Mouse (Mus musculus) liver, postnatal 0 days (tissue): ENCODE results near the gene Tnp1. TPM values are rescaled to one million over a fixed set of nuclear protein-coding genes. Genes with fewer than 3 reads are reported as not detected.

ENCODE experiments used
- ATAC-seq: fragments of 200-750 bp; cut with Nextera tagmentation; 2 replicates; pipeline ENCODE4 v1.8.0; 2017; ENCODE audit warnings: mild to moderate bottlenecking, moderate library complexity
- DNase-seq: peaks from one replicate; pipeline ENCODE4 v3.0.0-alpha.2; 2016
- H3K27ac ChIP-seq: fragments of 300-500 bp; sonication (generic); 2 replicates; pipeline ENCODE4 v1.5.1; 2014; ENCODE audit warnings: antibody characterized with exemption, moderate library complexity, mild to moderate bottlenecking, low read depth
- H3K27me3 ChIP-seq: fragments of 300-500 bp; sonication (generic); 2 replicates; pipeline ENCODE4 v1.6.1; 2014; ENCODE audit warnings: low read length, control low read depth, mixed read lengths; ENCODE audit not compliant: insufficient read depth
- H3K36me3 ChIP-seq: fragments of 300-500 bp; sonication (generic); replicated peaks from 2 replicates; pipeline ENCODE4 v1.6.1; 2014; ENCODE audit warnings: mild to moderate bottlenecking, control low read depth, low read length, moderate library complexity, mixed read lengths; ENCODE audit not compliant: insufficient read depth
- H3K4me1 ChIP-seq: fragments of 300-500 bp; sonication (generic); 2 replicates; pipeline ENCODE4 v1.6.1; 2014; ENCODE audit warnings: antibody characterized with exemption, mild to moderate bottlenecking, control low read depth; ENCODE audit not compliant: insufficient read depth
- H3K4me2 ChIP-seq: fragments of 300-500 bp; sonication (generic); 2 replicates; pipeline ENCODE4 v1.6.1; 2014; ENCODE audit warnings: low read depth, mild to moderate bottlenecking, low read length, moderate library complexity, mixed read lengths
- H3K4me3 ChIP-seq: fragments of 300-500 bp; sonication (generic); 2 replicates; pipeline ENCODE4 v1.5.1; 2014; ENCODE audit warnings: low read depth, low read length
- H3K9ac ChIP-seq: fragments of 300-500 bp; sonication (generic); replicated peaks from 2 replicates; pipeline ENCODE4 v1.6.1; 2014; ENCODE audit warnings: mild to moderate bottlenecking, moderate library complexity
- H3K9me3 ChIP-seq: fragments of 300-500 bp; sonication (generic); 2 replicates; pipeline ENCODE4 v1.6.1; 2016; ENCODE audit warnings: mild to moderate bottlenecking, control low read depth, low read length, mixed read lengths
- CTCF ChIP-seq: sonication (generic); IDR thresholded peaks from 2 replicates; pipeline ENCODE4 v1.5.1; 2016; ENCODE audit warnings: antibody characterized with exemption, low read depth
- EP300 ChIP-seq: IDR thresholded peaks from 2 replicates; pipeline ENCODE4 v1.6.1; 2016; ENCODE audit warnings: antibody characterized with exemption, low read depth, mild to moderate bottlenecking
- WGBS: fragments of 180-500 bp; shearing (Covaris S2); extraction: QIAGEN DNeasy Blood & Tissue Kit; methylation state at CpG from one replicate; pipeline ENCODE4 v1.1.7; 2014; ENCODE audit not compliant: insufficient replicate concordance; 5-methylcytosine and 5-hydroxymethylcytosine counted together
- polyA plus RNA-seq: library from polyadenylated mRNA; unstranded; fragments of >200 nt; fragmentation: Nextera tagmentation; extraction: Ambion mirVana; gene quantifications from 2 replicates; pipeline ENCODE4 v1.2.1, GENCODE M21; 2015

The Tnp1 gene
- not detected in 2 replicates for polyA plus RNA-seq

- Histone ChIP-seq H3K27ac (no peak within 1 kb of the TSS), H3K36me3 (no peaks in the 10 kb centered on the region), H3K4me3 (no peak within 1 kb of the TSS), H3K27me3 (no peaks in the 10 kb centered on the region), H3K4me2 (no peak within 1 kb of the TSS), H3K9me3 (no peaks in the 10 kb centered on the region), H3K9ac (no peak within 1 kb of the TSS), H3K4me1 (no peaks in the 10 kb centered on the region)
- ATAC-seq (no peak), DNase-seq (no peak)
- TF ChIP-seq EP300 (no peak), CTCF (no peak)
- 80% methylated on average over 12 of the region's 12 CpGs for WGBS
Observed at GRCm38 (mm10) chr1:73015731-73016130, at the start of gene Tnp1. Gene Tnp1 (minus strand): TSS chr1:73015909.

GRCm38 (mm10) chr1:73064336-73064735, 48.6 kb upstream of the Tnp1 start:
- no peak overlapping the region for H3K27ac ChIP-seq
- no peak overlapping the region for H3K9ac ChIP-seq
- ATAC-seq (no peak), DNase-seq (no peak)
- H3K36me3 ChIP-seq = no peaks in the 10 kb centered on the region
- no peaks in the 10 kb centered on the region for H3K9me3 ChIP-seq
- 63% methylated on average over 3 of the region's 3 CpGs for WGBS
- H3K4me3 ChIP-seq = no peak overlapping the region
- no peak overlapping the region for H3K4me2 ChIP-seq
- H3K27me3 ChIP-seq = no peaks in the 10 kb centered on the region
- no peaks in the 10 kb centered on the region for H3K4me1 ChIP-seq
- TF ChIP-seq EP300 (no peak), CTCF (no peak)

- Histone ChIP-seq H3K4me3 (no peak overlapping the region), H3K9ac (no peak overlapping the region), H3K4me1 (no peaks in the 10 kb centered on the region), H3K27me3 (no peaks in the 10 kb centered on the region), H3K27ac (no peak overlapping the region), H3K4me2 (no peak overlapping the region), H3K36me3 (no peaks in the 10 kb centered on the region), H3K9me3 (no peaks in the 10 kb centered on the region)
- ATAC-seq (no peak), DNase-seq (no peak)
- TF ChIP-seq EP300 (no peak), CTCF (no peak)
- 66% methylated on average over 7 of the region's 7 CpGs for WGBS
Observed at GRCm38 (mm10) chr1:73061491-73062233, 46.0 kb upstream of the Tnp1 start.

- Histone ChIP-seq H3K4me2 (no peak overlapping the region), H3K27ac (no peak overlapping the region), H3K27me3 (no peaks in the 10 kb centered on the region), H3K36me3 (no peaks in the 10 kb centered on the region), H3K9ac (no peak overlapping the region), H3K4me3 (no peak overlapping the region), H3K9me3 (no peaks in the 10 kb centered on the region), H3K4me1 (no peaks in the 10 kb centered on the region)
- 52% methylated on average over 3 of the region's 3 CpGs for WGBS
- TF ChIP-seq EP300 = no peak
- no peak for TF ChIP-seq CTCF
- no peak for DNase-seq
- no peak for ATAC-seq
Observed at GRCm38 (mm10) chr1:73060271-73060670, 44.6 kb upstream of the Tnp1 start.

GRCm38 (mm10) chr1:73056266-73057001, 40.7 kb upstream of the Tnp1 start:
- no peaks in the 10 kb centered on the region for H3K4me1 ChIP-seq
- H3K4me3 ChIP-seq = no peak overlapping the region
- H3K27ac ChIP-seq = no peak overlapping the region
- TF ChIP-seq CTCF = no peak
- WGBS = 81% methylated on average over 3 of the region's 3 CpGs
- no peaks in the 10 kb centered on the region for H3K27me3 ChIP-seq
- no peak overlapping the region for H3K4me2 ChIP-seq
- H3K9ac ChIP-seq = no peak overlapping the region
- no peak for DNase-seq
- H3K9me3 ChIP-seq = no peaks in the 10 kb centered on the region
- ATAC-seq = no peak
- H3K36me3 ChIP-seq = no peaks in the 10 kb centered on the region

- no peak for DNase-seq
- Histone ChIP-seq H3K27ac (no peak overlapping the region), H3K4me3 (no peak overlapping the region), H3K9me3 (no peaks in the 10 kb centered on the region), H3K4me1 (no peaks in the 10 kb centered on the region), H3K9ac (no peak overlapping the region), H3K36me3 (no peaks in the 10 kb centered on the region), H3K27me3 (no peaks in the 10 kb centered on the region), H3K4me2 (no peak overlapping the region)
- TF ChIP-seq EP300 (no peak), CTCF (no peak)
- ATAC-seq = no peak
- 55% methylated on average over 3 of the region's 3 CpGs for WGBS
Observed at GRCm38 (mm10) chr1:73055820-73056219, 40.1 kb upstream of the Tnp1 start.
